Mouse (Mus musculus) intestine, postnatal 0 days (tissue): ENCODE data around the gene Cd24a. TPM values are rescaled to one million over a fixed set of nuclear protein-coding genes. Genes with fewer than 3 reads are reported as not detected.

Experiments used
- ATAC-seq: fragments of 200-750 bp; cut with Nextera tagmentation; 2 replicates; pipeline ENCODE4 v1.8.0; 2017; ENCODE audit warnings: mild to moderate bottlenecking, moderate TSS enrichment, moderate library complexity
- H3K27ac ChIP-seq: fragments of 300-500 bp; sonication (generic); 2 replicates; pipeline ENCODE4 v1.5.1; 2014; ENCODE audit warnings: mild to moderate bottlenecking, low read depth, low read length, moderate library complexity
- H3K27me3 ChIP-seq: fragments of 300-500 bp; sonication (generic); replicated peaks from 2 replicates; pipeline ENCODE4 v1.6.1; 2014; ENCODE audit warnings: low read length, mixed read lengths; ENCODE audit not compliant: control insufficient read depth, insufficient read depth
- H3K36me3 ChIP-seq: fragments of 300-500 bp; sonication (generic); 2 replicates; pipeline ENCODE4 v1.6.1; 2014; ENCODE audit warnings: mild to moderate bottlenecking, moderate library complexity; ENCODE audit not compliant: control insufficient read depth, insufficient read depth
- H3K4me1 ChIP-seq: fragments of 300-500 bp; sonication (generic); replicated peaks from 2 replicates; pipeline ENCODE4 v1.6.1; 2014; ENCODE audit warnings: antibody characterized with exemption, low read length, mixed read lengths; ENCODE audit not compliant: control insufficient read depth, insufficient read depth
- H3K4me2 ChIP-seq: fragments of 300-500 bp; sonication (generic); replicated peaks from 2 replicates; pipeline ENCODE4 v1.6.1; 2014; ENCODE audit warnings: low read depth, mild to moderate bottlenecking, moderate library complexity
- H3K4me3 ChIP-seq: fragments of 300-500 bp; sonication (generic); 2 replicates; pipeline ENCODE4 v1.5.1; 2014; ENCODE audit warnings: low read depth, low read length
- H3K9ac ChIP-seq: fragments of 300-500 bp; sonication (generic); 2 replicates; pipeline ENCODE4 v1.6.1; 2014; ENCODE audit warnings: mild to moderate bottlenecking, low read depth, low read length
- H3K9me3 ChIP-seq: fragments of 300-500 bp; sonication (generic); 2 replicates; pipeline ENCODE4 v1.6.1; 2016; ENCODE audit warnings: mixed run types; ENCODE audit not compliant: control insufficient read depth
- CTCF ChIP-seq: sonication (generic); IDR thresholded peaks from 2 replicates; pipeline ENCODE4 v1.5.1; 2016; ENCODE audit warnings: low read depth, mild to moderate bottlenecking, control low read depth, antibody characterized with exemption, moderate library complexity
- WGBS: fragments of 180-500 bp; shearing (Covaris S2); extraction: QIAGEN DNeasy Blood & Tissue Kit; methylation state at CpG from one replicate; pipeline ENCODE4 v1.1.7; 2014; 5-methylcytosine and 5-hydroxymethylcytosine counted together
- polyA plus RNA-seq: library from polyadenylated mRNA; unstranded; fragments of >200 nt; fragmentation: Nextera tagmentation; extraction: Ambion mirVana; gene quantifications from 2 replicates; pipeline ENCODE4 v1.2.1, GENCODE M21; 2015

The Cd24a gene
- polyA plus RNA-seq, 1 experiment from 2014 or later = 91.9 TPM

- peak overlapping the region; percentile 90; the same call in 1 of the 2 replicates for H3K4me3 ChIP-seq
- TF ChIP-seq CTCF = no peak
Measured at GRCm38 (mm10) chr10:43541153-43541544, 36.9 kb upstream of the Cd24a start.

GRCm38 (mm10) chr10:43549411-43549810, 28.7 kb upstream of the Cd24a start:
- WGBS = 45% methylated on average over 5 of the region's 5 CpGs
- Histone ChIP-seq H3K4me2 (no peak overlapping the region), H3K27ac (no peak overlapping the region), H3K9ac (no peak overlapping the region), H3K27me3 (no peaks in the 10 kb centered on the region), H3K9me3 (no peaks in the 10 kb centered on the region), H3K36me3 (no peaks in the 10 kb centered on the region), H3K4me3 (no peak overlapping the region), H3K4me1 (no peaks in the 10 kb centered on the region)
- peak; percentile 77 for TF ChIP-seq CTCF
- ATAC-seq = 0 out of 2 replicates have a peak, but pooled peaks have one; percentile 28

More at GRCm38 (mm10) chr10:43541153-43541544, 36.9 kb upstream of the Cd24a start:
- 0 out of 2 replicates have a peak overlapping the region, but pooled peaks have one; percentile 90 for H3K9ac ChIP-seq
- H3K27me3 ChIP-seq = no peaks in the 10 kb centered on the region
- no peaks in the 10 kb centered on the region for H3K9me3 ChIP-seq
- peak overlapping the region; percentile 72 for H3K4me2 ChIP-seq
- 38% methylated on average over 7 of the region's 8 CpGs for WGBS
- no peaks in the 10 kb centered on the region for H3K36me3 ChIP-seq
- 0 out of 2 replicates have a peak, but pooled peaks cover 3% of the 10 kb centered on the region for H3K4me1 ChIP-seq
- H3K27ac ChIP-seq = no peak overlapping the region
- ATAC-seq = no peak

- no peaks in the 10 kb centered on the region for H3K27me3 ChIP-seq
- H3K4me1 ChIP-seq = no peaks in the 10 kb centered on the region
- 34% methylated on average over 3 of the region's 3 CpGs for WGBS
- no peak overlapping the region for H3K4me2 ChIP-seq
- no peak for TF ChIP-seq CTCF
- ATAC-seq = no peak
- no peaks in the 10 kb centered on the region for H3K9me3 ChIP-seq
- H3K36me3 ChIP-seq = no peaks in the 10 kb centered on the region
- no peak overlapping the region for H3K4me3 ChIP-seq
- H3K27ac ChIP-seq = no peak overlapping the region
- no peak overlapping the region for H3K9ac ChIP-seq
Measured at GRCm38 (mm10) chr10:43550923-43551322, 27.2 kb upstream of the Cd24a start.

GRCm38 (mm10) chr10:43551388-43551787, 26.7 kb upstream of the Cd24a start:
- Histone ChIP-seq H3K9ac (no peak overlapping the region), H3K4me3 (no peak overlapping the region), H3K36me3 (no peaks in the 10 kb centered on the region), H3K27me3 (no peaks in the 10 kb centered on the region), H3K27ac (no peak overlapping the region), H3K4me2 (no peak overlapping the region), H3K4me1 (no peaks in the 10 kb centered on the region), H3K9me3 (no peaks in the 10 kb centered on the region)
- ATAC-seq = no peak
- no peak for TF ChIP-seq CTCF
- 30% methylated on average over 3 of the region's 3 CpGs for WGBS

- WGBS = 84% methylated on average over 5 of the region's 5 CpGs
- Histone ChIP-seq H3K9ac (no peak overlapping the region), H3K4me2 (no peak overlapping the region), H3K4me1 (no peaks in the 10 kb centered on the region), H3K4me3 (no peak overlapping the region), H3K27ac (no peak overlapping the region), H3K9me3 (no peaks in the 10 kb centered on the region), H3K27me3 (no peaks in the 10 kb centered on the region), H3K36me3 (no peaks in the 10 kb centered on the region)
- ATAC-seq = no peak
- no peak for TF ChIP-seq CTCF
Measured at GRCm38 (mm10) chr10:43557630-43558165, 20.4 kb upstream of the Cd24a start.

- no peaks in the 10 kb centered on the region for H3K27me3 ChIP-seq
- H3K4me3 ChIP-seq = no peak overlapping the region
- no peak overlapping the region for H3K27ac ChIP-seq
- no peaks in the 10 kb centered on the region for H3K9me3 ChIP-seq
- H3K36me3 ChIP-seq = no peaks in the 10 kb centered on the region
- H3K9ac ChIP-seq = no peak overlapping the region
- ATAC-seq = no peak
- no peak overlapping the region for H3K4me2 ChIP-seq
- TF ChIP-seq CTCF = no peak
- WGBS = 74% methylated on average over 11 of the region's 11 CpGs
- H3K4me1 ChIP-seq = no peaks in the 10 kb centered on the region
Measured at GRCm38 (mm10) chr10:43559313-43559712, 18.8 kb upstream of the Cd24a start.
